Mouse (Mus musculus) cerebellum, adult 2 months (tissue): ENCODE measurements at regions not wholly inside any gene's neighbourhood (a gene's known extent, or its start where the extent isn't known, plus 50 kb on each side); places are given as distances from the start of the nearest gene placed in this dataset.

Experiments
- DNase-seq, 2 experiments: peaks; one replicate each; pipeline ENCODE4 v3.0.0; 2021
- H3K27ac ChIP-seq: fragments of 200-500 bp; 2 replicates; pipeline ENCODE4 v1.5.1; 2012; ENCODE audit warnings: low read length, control low read depth, inconsistent platforms; ENCODE audit not compliant: insufficient read depth
- H3K27me3 ChIP-seq: fragments of 200-500 bp; 2 replicates; pipeline ENCODE4 v1.6.1; 2012; ENCODE audit warnings: inconsistent platforms, mild to moderate bottlenecking, low read length, moderate library complexity; ENCODE audit not compliant: control insufficient read depth, insufficient read depth
- H3K4me1 ChIP-seq: fragments of 200-500 bp; 2 replicates; pipeline ENCODE4 v1.6.1; 2011; ENCODE audit warnings: low read length; ENCODE audit not compliant: control insufficient read depth, insufficient read depth
- H3K4me3 ChIP-seq: fragments of 200-500 bp; replicated peaks from 2 replicates; pipeline ENCODE3; 2011; ENCODE audit warnings: mild to moderate bottlenecking, low read depth, low read length, control low read depth; ENCODE audit not compliant: insufficient read depth
- CTCF ChIP-seq: fragments of 200-500 bp; IDR thresholded peaks from 2 replicates; pipeline ENCODE4 v1.5.1; 2011; ENCODE audit warnings: low read depth, mild to moderate bottlenecking, control low read depth, low read length, moderate library complexity, borderline replicate concordance; ENCODE audit not compliant: insufficient read depth
- POLR2A ChIP-seq: fragments of 200-500 bp; IDR thresholded peaks from 2 replicates; pipeline ENCODE4 v1.6.1; 2011; ENCODE audit warnings: low read length, control low read depth, borderline replicate concordance; ENCODE audit not compliant: insufficient read depth
- WGBS: fragments of 180-500 bp; shearing (Covaris S2); methylation state at CpG from one replicate; pipeline ENCODE4 v1.1.7; 2018; 5-methylcytosine and 5-hydroxymethylcytosine counted together

DNA sequence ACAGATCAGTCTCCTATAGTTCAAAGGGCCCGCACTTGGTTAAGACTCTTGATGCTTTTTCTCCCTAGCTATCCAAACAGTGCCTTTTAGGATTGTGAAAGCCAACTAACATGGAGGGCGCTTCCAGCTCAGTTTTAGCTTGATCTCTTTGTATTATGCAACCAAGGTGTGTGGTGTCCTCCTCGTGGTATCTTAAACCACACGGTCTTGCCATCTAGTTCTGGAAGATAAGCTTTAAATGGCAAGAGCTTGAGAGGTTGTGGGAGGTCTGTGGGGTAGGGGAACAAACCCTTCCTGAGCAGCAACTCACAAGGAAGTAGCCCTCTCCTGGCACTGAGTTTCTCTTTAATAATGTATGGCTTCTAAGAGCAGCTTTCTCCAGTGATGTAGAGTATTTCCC lies 241.5 kb downstream of the Csl start:
- WGBS = 92% methylated on average over 4 of the region's 4 CpGs
- no peak overlapping the region for H3K27ac ChIP-seq
- TF ChIP-seq CTCF (no peak), POLR2A (no peak)

DNA sequence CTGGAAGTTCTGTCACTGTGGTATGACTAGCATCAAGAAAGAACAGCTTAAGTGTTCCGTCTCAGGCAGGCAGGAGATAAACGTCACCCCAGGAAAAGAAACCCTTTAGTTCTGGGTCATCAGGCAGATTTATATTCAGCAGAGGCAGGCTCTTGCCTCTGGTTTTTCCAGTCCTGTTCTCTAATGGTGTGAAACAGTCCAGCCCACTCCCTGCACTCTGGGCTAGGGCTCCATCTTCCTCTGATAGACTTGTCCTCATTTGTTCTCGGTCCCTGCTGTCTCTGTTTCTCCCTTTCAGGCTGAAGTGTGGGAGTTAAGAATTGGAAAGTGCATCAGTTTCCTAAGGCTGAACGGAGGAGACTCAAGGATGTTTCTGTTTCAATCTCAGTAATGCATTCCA lies 240.0 kb downstream of the Csl start:
- TF ChIP-seq POLR2A = no peak
- no peak for TF ChIP-seq CTCF
- Histone ChIP-seq H3K4me1 (no peaks in the 10 kb centered on the region), H3K4me3 (no peak overlapping the region), H3K27ac (no peak overlapping the region), H3K27me3 (no peaks in the 10 kb centered on the region)
- DNase-seq = no peak
- WGBS = 54% methylated on average over 4 of the region's 4 CpGs

More for the DNA sequence above, 241.5 kb downstream of the Csl start:
- no peaks in the 10 kb centered on the region for H3K4me1 ChIP-seq
- no peak overlapping the region for H3K4me3 ChIP-seq
- H3K27me3 ChIP-seq = no peaks in the 10 kb centered on the region
- DNase-seq = no peak

DNA sequence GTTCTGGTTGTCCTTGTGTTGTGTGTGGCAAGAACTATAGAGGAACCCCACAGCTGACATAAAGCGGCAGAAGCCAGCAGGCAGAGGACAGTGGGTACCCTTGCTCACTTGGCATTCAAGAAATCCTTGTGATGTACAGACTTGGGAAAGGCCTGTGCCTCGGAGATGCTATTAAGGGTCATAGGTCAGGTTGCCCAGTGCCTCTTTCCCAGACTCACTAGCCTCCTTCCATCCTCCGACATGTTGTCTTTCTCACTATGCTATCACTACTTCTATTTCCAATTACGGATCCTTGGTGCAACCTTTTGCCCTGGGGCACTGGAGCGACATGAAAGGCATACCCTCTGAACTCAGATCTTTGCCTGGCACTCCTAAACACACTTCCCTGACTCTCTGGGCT lies 235.6 kb downstream of the Csl start:
- H3K27me3 ChIP-seq = no peaks in the 10 kb centered on the region
- no peak overlapping the region for H3K4me3 ChIP-seq
- no peak overlapping the region for H3K27ac ChIP-seq
- TF ChIP-seq POLR2A (no peak), CTCF (no peak)
- no peaks in the 10 kb centered on the region for H3K4me1 ChIP-seq
- no peak for DNase-seq
- WGBS = 93% methylated on average over 5 of the region's 5 CpGs

DNA sequence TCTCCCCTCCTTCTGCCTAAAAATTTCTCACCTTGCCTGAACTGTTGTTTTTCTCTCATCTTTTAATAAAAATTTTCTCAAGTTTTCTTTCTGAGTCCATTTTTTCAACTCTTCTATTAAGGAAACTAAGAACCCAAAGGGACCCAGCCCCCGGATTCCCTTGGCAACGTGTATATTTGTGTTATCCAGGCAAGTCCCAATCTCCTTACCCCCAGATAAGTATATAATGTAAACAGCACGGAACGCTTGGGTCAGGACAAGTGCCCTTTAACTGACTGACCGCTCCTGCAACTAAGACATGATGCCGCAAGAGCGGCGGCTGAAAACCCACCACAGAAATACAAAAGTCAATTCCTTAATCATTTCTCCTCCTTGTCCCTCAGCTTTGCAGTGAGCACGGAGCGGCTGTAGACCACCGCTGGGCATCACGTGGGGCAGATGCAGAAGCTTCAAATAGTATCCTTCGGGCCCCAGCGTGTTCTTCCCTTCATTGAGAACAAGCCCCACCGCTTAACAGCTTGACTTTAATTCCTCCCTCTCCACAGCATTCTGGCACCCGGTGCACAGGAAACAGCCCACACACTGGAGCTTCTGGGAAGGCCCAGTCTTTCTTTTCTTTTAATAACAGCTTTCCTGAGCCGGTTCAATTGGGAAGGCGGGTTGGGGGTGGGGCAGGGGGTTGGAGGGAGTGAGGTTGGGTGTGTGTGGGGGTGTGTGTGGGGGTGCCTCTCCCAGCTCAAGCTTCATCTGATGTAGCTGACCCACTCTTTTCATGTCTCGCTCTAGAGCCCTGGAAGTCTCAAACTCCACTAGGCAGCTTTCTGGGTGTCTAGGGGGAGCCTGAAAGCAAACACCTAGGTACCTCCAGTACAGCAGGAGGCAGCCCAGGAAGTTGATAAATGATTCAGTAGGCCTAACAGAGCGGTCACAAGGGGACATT lies 234.9 kb downstream of the Csl start:
- H3K4me3 ChIP-seq = no peak overlapping the region
- TF ChIP-seq CTCF (no peak), POLR2A (no peak)
- H3K4me1 ChIP-seq = no peaks in the 10 kb centered on the region
- no peak overlapping the region for H3K27ac ChIP-seq
- no peaks in the 10 kb centered on the region for H3K27me3 ChIP-seq
- 34% methylated on average over 20 of the region's 20 CpGs for WGBS
- DNase-seq = no peak

DNA sequence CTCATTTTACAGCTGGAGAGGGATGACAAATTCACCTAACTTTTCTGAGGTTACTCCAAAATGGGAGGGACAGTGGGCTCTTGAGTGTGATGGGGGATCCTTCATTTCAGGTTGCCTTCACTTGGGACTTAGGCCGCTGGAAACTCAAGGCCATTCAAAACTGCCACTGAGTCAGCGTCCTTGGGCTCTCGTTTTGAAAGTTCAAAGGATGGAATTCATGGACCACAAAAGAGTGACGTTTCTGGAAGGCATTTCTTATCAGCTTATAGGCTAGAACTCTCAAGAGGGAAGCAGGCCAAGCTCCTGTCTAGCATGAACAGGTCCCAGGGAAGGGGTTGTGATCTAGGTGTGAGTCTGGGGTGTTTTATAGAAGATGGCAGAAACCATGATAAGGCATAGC lies 233.3 kb downstream of the Csl start:
- no peak for TF ChIP-seq CTCF
- TF ChIP-seq POLR2A = no peak
- Histone ChIP-seq H3K4me1 (no peaks in the 10 kb centered on the region), H3K4me3 (no peak overlapping the region), H3K27ac (no peak overlapping the region), H3K27me3 (no peaks in the 10 kb centered on the region)
- 93% methylated on average over 4 of the region's 4 CpGs for WGBS
- DNase-seq = no peak

DNA sequence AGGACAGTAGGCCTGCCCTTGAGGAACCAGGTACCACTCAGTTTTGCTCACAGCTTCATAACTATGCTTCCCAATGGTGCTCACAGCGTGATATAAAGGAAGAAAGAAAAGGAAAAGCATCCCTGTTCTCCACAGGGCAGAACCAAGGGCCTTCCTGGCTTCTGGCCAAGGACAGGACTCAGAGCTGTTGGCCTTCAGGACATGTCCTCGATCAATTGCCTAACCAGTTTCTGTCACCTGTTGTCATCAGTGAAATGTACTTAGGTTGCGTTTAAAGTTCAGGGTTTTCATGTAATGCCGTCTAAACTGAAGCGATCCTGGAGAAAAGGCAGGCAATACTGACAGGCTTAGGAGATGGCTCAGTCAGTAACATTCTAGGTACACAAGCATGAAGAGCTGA lies 232.9 kb downstream of the Csl start:
- Histone ChIP-seq H3K4me3 (no peak overlapping the region), H3K27ac (no peak overlapping the region), H3K27me3 (no peaks in the 10 kb centered on the region), H3K4me1 (no peaks in the 10 kb centered on the region)
- TF ChIP-seq POLR2A (no peak), CTCF (no peak)
- no peak for DNase-seq
- WGBS = 86% methylated on average over 5 of the region's 5 CpGs

DNA sequence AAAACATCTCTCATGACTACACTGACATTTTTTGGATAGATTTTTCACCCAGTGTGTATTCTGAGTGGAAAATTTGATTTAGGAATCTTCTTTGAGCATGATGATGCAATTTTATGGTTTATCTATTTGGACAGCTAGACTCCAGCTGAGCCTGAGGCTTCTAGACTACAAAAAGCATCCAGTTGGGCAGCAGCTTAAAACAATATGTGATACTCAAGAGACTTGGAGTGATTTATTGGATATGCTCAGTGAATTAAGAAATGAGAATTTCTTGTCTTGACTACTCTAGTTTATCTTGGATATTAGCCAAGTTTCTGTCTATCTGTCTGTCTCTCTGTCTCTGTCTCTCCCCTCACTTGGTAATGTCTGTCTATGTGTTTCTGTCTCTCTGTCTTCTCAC lies 228.4 kb downstream of the Csl start:
- DNase-seq = no peak
- TF ChIP-seq CTCF (no peak), POLR2A (no peak)
- Histone ChIP-seq H3K27me3 (no peaks in the 10 kb centered on the region), H3K4me1 (no peaks in the 10 kb centered on the region), H3K27ac (no peak overlapping the region), H3K4me3 (no peak overlapping the region)

DNA sequence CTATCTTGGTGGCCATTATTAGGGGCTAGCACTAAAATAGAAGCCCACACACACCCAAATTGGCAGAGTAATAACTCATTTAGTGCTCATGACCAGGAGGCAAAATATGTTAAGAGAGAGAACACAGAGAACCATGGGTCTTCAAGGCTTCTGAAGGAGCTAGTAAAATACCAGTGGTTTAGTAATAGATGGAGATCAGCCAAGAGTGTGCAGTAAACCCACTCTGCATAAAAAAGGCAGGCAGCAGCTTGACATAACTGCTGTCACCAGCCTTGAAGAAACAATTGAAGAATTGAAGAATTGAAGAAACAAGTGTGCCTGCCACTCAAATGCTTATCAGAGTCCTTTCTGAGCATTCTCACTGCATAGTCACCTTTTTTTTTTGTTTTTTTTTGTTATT lies 227.9 kb downstream of the Csl start:
- H3K27ac ChIP-seq = no peak overlapping the region
- no peaks in the 10 kb centered on the region for H3K27me3 ChIP-seq
- no peak for TF ChIP-seq CTCF
- TF ChIP-seq POLR2A = no peak
- no peak overlapping the region for H3K4me3 ChIP-seq
- H3K4me1 ChIP-seq = no peaks in the 10 kb centered on the region
- no peak for DNase-seq

DNA sequence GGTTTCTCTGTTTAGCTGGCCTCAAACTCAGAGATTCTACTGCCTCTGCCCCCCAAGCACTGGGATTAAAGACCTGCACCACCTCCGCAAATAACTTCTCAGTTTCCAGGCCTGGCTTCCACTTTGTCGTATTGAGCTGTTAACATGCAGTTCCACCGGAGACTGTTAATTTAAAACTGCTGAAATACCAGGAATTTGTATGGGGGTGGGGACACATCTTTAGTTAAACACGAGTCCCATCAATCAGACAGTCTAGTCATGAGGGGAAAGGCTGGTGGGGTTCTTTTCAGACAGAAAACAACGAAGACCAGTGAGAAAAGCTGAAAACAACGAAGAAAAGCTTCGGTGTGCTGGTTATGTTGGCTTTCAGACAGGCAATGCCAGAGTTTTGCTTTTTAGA lies 227.5 kb downstream of the Csl start:
- TF ChIP-seq POLR2A = no peak
- no peak for TF ChIP-seq CTCF
- DNase-seq = no peak
- Histone ChIP-seq H3K27ac (no peak overlapping the region), H3K4me1 (no peaks in the 10 kb centered on the region), H3K4me3 (no peak overlapping the region), H3K27me3 (no peaks in the 10 kb centered on the region)
- WGBS = 67% methylated on average over 7 of the region's 7 CpGs
